Mouse (Mus musculus) intestine, embryonic 15.5 days (tissue): ENCODE measurements at regions not wholly inside any gene's neighbourhood (a gene's known extent, or its start where the extent isn't known, plus 50 kb on each side); places are given as distances from the start of the nearest gene placed in this dataset.

ENCODE experiments used
- ATAC-seq: fragments of 200-750 bp; cut with Nextera tagmentation; 2 replicates; pipeline ENCODE4 v1.8.0; 2017; ENCODE audit warnings: moderate TSS enrichment, moderate library complexity
- H3K27ac ChIP-seq: fragments of 300-500 bp; sonication (generic); 2 replicates; pipeline ENCODE4 v1.5.1; 2015; ENCODE audit warnings: mild to moderate bottlenecking, inconsistent platforms
- H3K27me3 ChIP-seq: fragments of 300-500 bp; sonication (generic); replicated peaks from 2 replicates; pipeline ENCODE4 v1.6.1; 2015; ENCODE audit warnings: inconsistent platforms
- H3K36me3 ChIP-seq: fragments of 300-500 bp; sonication (generic); 2 replicates; pipeline ENCODE4 v1.6.1; 2015; ENCODE audit warnings: inconsistent platforms
- H3K4me1 ChIP-seq: fragments of 300-500 bp; sonication (generic); replicated peaks from 2 replicates; pipeline ENCODE4 v1.6.1; 2015; ENCODE audit warnings: inconsistent platforms
- H3K4me2 ChIP-seq: fragments of 300-500 bp; sonication (generic); replicated peaks from 2 replicates; pipeline ENCODE4 v1.6.1; 2015; ENCODE audit warnings: mild to moderate bottlenecking, inconsistent platforms
- H3K4me3 ChIP-seq: fragments of 300-500 bp; sonication (generic); replicated peaks from 2 replicates; pipeline ENCODE4 v1.5.1; 2015; ENCODE audit warnings: inconsistent platforms
- H3K9ac ChIP-seq: fragments of 300-500 bp; sonication (generic); 2 replicates; pipeline ENCODE4 v1.6.1; 2015; ENCODE audit warnings: inconsistent platforms
- H3K9me3 ChIP-seq: fragments of 300-500 bp; sonication (generic); 2 replicates; pipeline ENCODE4 v1.6.1; 2016; ENCODE audit warnings: inconsistent platforms
- WGBS: fragments of 180-500 bp; shearing (Covaris S2); methylation state at CpG from one replicate; pipeline ENCODE4 v1.1.7; 2015; 5-methylcytosine and 5-hydroxymethylcytosine counted together

- Histone ChIP-seq H3K9ac (no peak overlapping the region), H3K9me3 (no peaks in the 10 kb centered on the region), H3K4me2 (no peak overlapping the region), H3K27me3 (no peaks in the 10 kb centered on the region), H3K36me3 (no peaks in the 10 kb centered on the region), H3K4me1 (no peaks in the 10 kb centered on the region), H3K4me3 (no peak overlapping the region), H3K27ac (no peak overlapping the region)
- WGBS, result 56% methylated on average over 4 of the region's 4 CpGs
- no peak for ATAC-seq
These were observed 328.9 kb upstream of the Adamts9 start for GRCm38 (mm10) chr6:93272206-93272605.

GRCm38 (mm10) chr6:93266826-93267225 lies 323.5 kb upstream of the Adamts9 start:
- no peak for ATAC-seq
- no peaks in the 10 kb centered on the region for H3K9me3 ChIP-seq
- 94% methylated on average over 5 of the region's 5 CpGs for WGBS

GRCm38 (mm10) chr6:93265164-93265563 lies 321.9 kb upstream of the Adamts9 start:
- no peaks in the 10 kb centered on the region for H3K9me3 ChIP-seq
- no peaks in the 10 kb centered on the region for H3K27me3 ChIP-seq
- H3K4me3 ChIP-seq, result no peak overlapping the region
- no peak overlapping the region for H3K4me2 ChIP-seq
- H3K4me1 ChIP-seq, result no peaks in the 10 kb centered on the region
- no peak overlapping the region for H3K9ac ChIP-seq
- H3K36me3 ChIP-seq, result no peaks in the 10 kb centered on the region
- 85% methylated on average over 2 of the region's 2 CpGs for WGBS
- H3K27ac ChIP-seq, result no peak overlapping the region
- ATAC-seq, result no peak

More at GRCm38 (mm10) chr6:93266826-93267225, 323.5 kb upstream of the Adamts9 start:
- no peak overlapping the region for H3K4me2 ChIP-seq
- H3K36me3 ChIP-seq, result no peaks in the 10 kb centered on the region
- no peaks in the 10 kb centered on the region for H3K4me1 ChIP-seq
- H3K9ac ChIP-seq, result no peak overlapping the region
- H3K27me3 ChIP-seq, result no peaks in the 10 kb centered on the region
- H3K27ac ChIP-seq, result no peak overlapping the region
- H3K4me3 ChIP-seq, result no peak overlapping the region

- WGBS, result 79% methylated on average over 4 of the region's 4 CpGs
- ATAC-seq, result no peak
These were observed 317.5 kb upstream of the Adamts9 start for GRCm38 (mm10) chr6:93260827-93261226.

GRCm38 (mm10) chr6:93257130-93257841 lies 314.0 kb upstream of the Adamts9 start:
- WGBS, result 56% methylated on average over 5 of the region's 5 CpGs

More at GRCm38 (mm10) chr6:93260827-93261226, 317.5 kb upstream of the Adamts9 start:
- Histone ChIP-seq H3K36me3 (no peaks in the 10 kb centered on the region), H3K27ac (no peak overlapping the region), H3K4me3 (no peak overlapping the region), H3K4me2 (no peak overlapping the region), H3K27me3 (no peaks in the 10 kb centered on the region), H3K4me1 (no peaks in the 10 kb centered on the region), H3K9ac (no peak overlapping the region), H3K9me3 (no peaks in the 10 kb centered on the region)

GRCm38 (mm10) chr6:93253746-93254145 lies 310.5 kb upstream of the Adamts9 start:
- Histone ChIP-seq H3K27me3 (no peaks in the 10 kb centered on the region), H3K4me2 (no peak overlapping the region), H3K4me1 (no peaks in the 10 kb centered on the region), H3K9me3 (no peaks in the 10 kb centered on the region), H3K27ac (no peak overlapping the region), H3K4me3 (no peak overlapping the region), H3K9ac (no peak overlapping the region), H3K36me3 (no peaks in the 10 kb centered on the region)
- ATAC-seq, result no peak
- WGBS, result 68% methylated on average over 7 of the region's 7 CpGs

More at GRCm38 (mm10) chr6:93257130-93257841, 314.0 kb upstream of the Adamts9 start:
- Histone ChIP-seq H3K9ac (no peak overlapping the region), H3K4me2 (no peak overlapping the region), H3K4me3 (no peak overlapping the region), H3K9me3 (no peaks in the 10 kb centered on the region), H3K27me3 (no peaks in the 10 kb centered on the region), H3K4me1 (no peaks in the 10 kb centered on the region), H3K36me3 (no peaks in the 10 kb centered on the region), H3K27ac (no peak overlapping the region)
- ATAC-seq, result no peak

GRCm38 (mm10) chr6:93248973-93249372 lies 305.7 kb upstream of the Adamts9 start:
- 94% methylated on average over 4 of the region's 4 CpGs for WGBS
- Histone ChIP-seq H3K27ac (no peak overlapping the region), H3K36me3 (no peaks in the 10 kb centered on the region), H3K27me3 (no peaks in the 10 kb centered on the region), H3K4me3 (no peak overlapping the region), H3K9ac (no peak overlapping the region), H3K9me3 (no peaks in the 10 kb centered on the region), H3K4me1 (no peaks in the 10 kb centered on the region), H3K4me2 (no peak overlapping the region)
- no peak for ATAC-seq

GRCm38 (mm10) chr6:93246498-93247242 lies 303.4 kb upstream of the Adamts9 start:
- no peak overlapping the region for H3K9ac ChIP-seq
- no peak overlapping the region for H3K4me2 ChIP-seq
- no peaks in the 10 kb centered on the region for H3K9me3 ChIP-seq
- WGBS, result 67% methylated on average over 6 of the region's 6 CpGs
- ATAC-seq, result no peak
- H3K36me3 ChIP-seq, result no peaks in the 10 kb centered on the region
- no peaks in the 10 kb centered on the region for H3K4me1 ChIP-seq
- no peak overlapping the region for H3K4me3 ChIP-seq
- no peaks in the 10 kb centered on the region for H3K27me3 ChIP-seq
- no peak overlapping the region for H3K27ac ChIP-seq

- no peak overlapping the region for H3K4me2 ChIP-seq
- H3K9me3 ChIP-seq, result no peaks in the 10 kb centered on the region
- no peaks in the 10 kb centered on the region for H3K4me1 ChIP-seq
- no peak overlapping the region for H3K4me3 ChIP-seq
- no peak overlapping the region for H3K27ac ChIP-seq
- no peaks in the 10 kb centered on the region for H3K27me3 ChIP-seq
- H3K36me3 ChIP-seq, result no peaks in the 10 kb centered on the region
- WGBS, result 71% methylated on average over 5 of the region's 5 CpGs
- ATAC-seq, result no peak
- no peak overlapping the region for H3K9ac ChIP-seq
These were observed 292.3 kb upstream of the Adamts9 start for GRCm38 (mm10) chr6:93235550-93235949.

- Histone ChIP-seq H3K4me1 (no peaks in the 10 kb centered on the region), H3K4me2 (no peak overlapping the region), H3K27ac (no peak overlapping the region), H3K27me3 (no peaks in the 10 kb centered on the region), H3K4me3 (no peak overlapping the region), H3K36me3 (no peaks in the 10 kb centered on the region), H3K9ac (no peak overlapping the region), H3K9me3 (no peaks in the 10 kb centered on the region)
- no peak for ATAC-seq
- 80% methylated on average over 9 of the region's 9 CpGs for WGBS
These were observed 289.3 kb upstream of the Adamts9 start for GRCm38 (mm10) chr6:93232636-93233035.

GRCm38 (mm10) chr6:93230450-93230849 lies 287.2 kb upstream of the Adamts9 start:
- Histone ChIP-seq H3K4me1 (no peaks in the 10 kb centered on the region), H3K4me2 (no peak overlapping the region), H3K27ac (no peak overlapping the region), H3K9ac (no peak overlapping the region), H3K4me3 (no peak overlapping the region), H3K27me3 (no peaks in the 10 kb centered on the region), H3K36me3 (no peaks in the 10 kb centered on the region), H3K9me3 (no peaks in the 10 kb centered on the region)
- ATAC-seq, result peak; percentile 56; the same call in 1 of the 2 replicates
- WGBS, result 26% methylated on average over 5 of the region's 5 CpGs

GRCm38 (mm10) chr6:93229320-93229719 lies 286.0 kb upstream of the Adamts9 start:
- ATAC-seq, result no peak
- Histone ChIP-seq H3K27me3 (no peaks in the 10 kb centered on the region), H3K36me3 (no peaks in the 10 kb centered on the region), H3K4me1 (peaks cover 3% of the 10 kb centered on the region; the same call in 1 of the 2 replicates), H3K9me3 (no peaks in the 10 kb centered on the region), H3K27ac (no peak overlapping the region), H3K4me3 (no peak overlapping the region), H3K4me2 (no peak overlapping the region), H3K9ac (no peak overlapping the region)
- WGBS, result 77% methylated on average over 2 of the region's 2 CpGs
